Mouse (Mus musculus): ENCODE measurements around the gene Psmc1.

GRCm38 (mm10) chr12:100144269-100144668 is 34.3 kb downstream of the Psmc1 start:
- no peak for TF ChIP-seq CTCF (IDR thresholded peaks at IDR 0.05; ENCODE audit: low read depth, low read length)
- TF ChIP-seq POLR2A (IDR thresholded peaks at IDR 0.05; ENCODE audit: insufficient read depth, low read length) = no peak
